Mouse (Mus musculus) heart, adult 2 months (tissue): ENCODE results near the gene Agtrap. TPM values are rescaled to one million over a fixed set of nuclear protein-coding genes. Genes with fewer than 3 reads are reported as not detected.
"Not testable (repeated sequence)": the region's sequence is repeated elsewhere in the genome, so short reads cannot be mapped to it uniquely, and the experiment has no call there.

Source experiments
- DNase-seq, 2 experiments: peaks; one replicate each; pipeline ENCODE4 v3.0.0; 2021
- H3K27ac ChIP-seq: fragments of 200-600 bp; 2 replicates; pipeline ENCODE4 v1.8.1; 2022
- H3K27me3 ChIP-seq: fragments of 200-500 bp; 2 replicates; pipeline ENCODE4 v1.6.1; 2012; ENCODE audit warnings: mild to moderate bottlenecking, low read length, inconsistent platforms, mixed read lengths; ENCODE audit not compliant: control insufficient read depth, insufficient read depth
- H3K36me3 ChIP-seq: fragments of 200-500 bp; 2 replicates; pipeline ENCODE4 v1.6.1; 2012; ENCODE audit warnings: low read length, inconsistent platforms; ENCODE audit not compliant: control insufficient read depth, insufficient read depth
- H3K4me1 ChIP-seq: fragments of 200-500 bp; 2 replicates; pipeline ENCODE4 v1.6.1; 2011; ENCODE audit warnings: low read length; ENCODE audit not compliant: control insufficient read depth, insufficient read depth
- H3K4me3 ChIP-seq: fragments of 200-600 bp; 2 replicates; pipeline ENCODE4 v1.8.1; 2022
- H3K79me2 ChIP-seq: fragments of 200-500 bp; replicated peaks from 2 replicates; pipeline ENCODE4 v1.6.1; 2012; ENCODE audit warnings: mild to moderate bottlenecking, inconsistent platforms, low read length, moderate library complexity, mixed read lengths; ENCODE audit not compliant: control insufficient read depth, insufficient read depth
- H3K9ac ChIP-seq: fragments of 200-500 bp; 2 replicates; pipeline ENCODE4 v1.6.1; 2012; ENCODE audit warnings: low read depth, mild to moderate bottlenecking, control low read depth, inconsistent platforms, low read length, mixed read lengths
- CTCF ChIP-seq: fragments of 200-600 bp; IDR thresholded peaks from 2 replicates; pipeline ENCODE4 v1.8.1; 2022; ENCODE audit warnings: antibody characterized with exemption, mild to moderate bottlenecking, moderate library complexity
- EP300 ChIP-seq: fragments of 200-500 bp; IDR thresholded peaks from 2 replicates; pipeline ENCODE4 v1.6.1; 2011; ENCODE audit warnings: low read depth, low read length, control low read depth; ENCODE audit not compliant: insufficient read depth
- POLR2A ChIP-seq: fragments of 200-500 bp; IDR thresholded peaks from 2 replicates; pipeline ENCODE4 v1.6.1; 2011; ENCODE audit warnings: mild to moderate bottlenecking, low read depth, low read length, control low read depth; ENCODE audit not compliant: insufficient read depth
- WGBS: fragments of 180-500 bp; shearing (Covaris S2); methylation state at CpG from one replicate; pipeline ENCODE4 v1.1.7; 2018; 5-methylcytosine and 5-hydroxymethylcytosine counted together
- intact Hi-C: fragments of 180-260 bp; cut with DNase I; formaldehyde crosslinking; loops from one replicate; pipeline ENCODE4 v1.15.1; 2025
- polyA plus RNA-seq: library from polyadenylated mRNA; depleted of rRNA; stranded (reverse); fragments of >200 nt; gene quantifications from 2 replicates; pipeline ENCODE4 v1.2.3, GENCODE M21; 2012
- total RNA-seq, 2 experiments: library from RNA; stranded (reverse); gene quantifications; 2 replicates each; pipeline ENCODE4 v1.2.3; 2021

Gene Agtrap
- total and polyA plus RNA-seq, 3 experiments, result 38.3 to 47.1 (median 40.2) TPM

- H3K27me3 ChIP-seq, intact Hi-C loops, H3K36me3 ChIP-seq, H3K4me1 ChIP-seq, H3K4me3 ChIP-seq, DNase-seq, H3K79me2 ChIP-seq, H3K27ac ChIP-seq, H3K9ac ChIP-seq: not testable (repeated sequence)
- TF ChIP-seq CTCF, result peak; percentile 15; the same call in 1 of the 2 replicates
- WGBS, result 83% methylated on average over 9 of the region's 9 CpGs
Measured at GRCm38 (mm10) chr4:148119578-148119977, 31.7 kb upstream of the Agtrap start.

GRCm38 (mm10) chr4:148117392-148117791 is 29.6 kb upstream of the Agtrap start:
- Histone ChIP-seq H3K9ac (no peak overlapping the region), H3K27me3 (no peaks in the 10 kb centered on the region), H3K4me1 (no peaks in the 10 kb centered on the region), H3K27ac (no peak overlapping the region), H3K79me2 (no peaks in the 10 kb centered on the region), H3K36me3 (no peaks in the 10 kb centered on the region), H3K4me3 (no peak overlapping the region)
- WGBS, result 64% methylated on average over 4 of the region's 4 CpGs
- no peak for TF ChIP-seq EP300
- peak; percentile 41 for TF ChIP-seq CTCF
- intact Hi-C loops, result no loop called here
- no peak for DNase-seq

GRCm38 (mm10) chr4:148116657-148117056 is 28.8 kb upstream of the Agtrap start:
- no peak overlapping the region for H3K9ac ChIP-seq
- intact Hi-C loops, result no loop called here
- no peaks in the 10 kb centered on the region for H3K27me3 ChIP-seq
- TF ChIP-seq EP300, result no peak
- peak; percentile 36 for TF ChIP-seq CTCF
- no peak for TF ChIP-seq POLR2A
- no peak for DNase-seq
- H3K79me2 ChIP-seq, result no peaks in the 10 kb centered on the region
- H3K4me1 ChIP-seq, result no peaks in the 10 kb centered on the region
- H3K27ac ChIP-seq, result no peak overlapping the region
- no peak overlapping the region for H3K4me3 ChIP-seq
- 78% methylated on average over 4 of the region's 4 CpGs for WGBS
- H3K36me3 ChIP-seq, result no peaks in the 10 kb centered on the region

GRCm38 (mm10) chr4:148115467-148115866 is 27.6 kb upstream of the Agtrap start:
- H3K9ac ChIP-seq, result no peak overlapping the region
- peak; percentile 24 to 35 for DNase-seq
- no peaks in the 10 kb centered on the region for H3K36me3 ChIP-seq
- H3K4me3 ChIP-seq, result no peak overlapping the region
- no peaks in the 10 kb centered on the region for H3K4me1 ChIP-seq
- intact Hi-C loops, result loop anchor here (2.0 kb wide), 1 partner anchor 313 kb away; no protein-coding TSS in a partner anchor
- H3K27ac ChIP-seq, result no peak overlapping the region
- 5% methylated on average over 15 of the region's 15 CpGs for WGBS
- TF ChIP-seq EP300 (no peak), CTCF (peak; percentile 64)
- no peaks in the 10 kb centered on the region for H3K27me3 ChIP-seq
- H3K79me2 ChIP-seq, result no peaks in the 10 kb centered on the region

- no peak overlapping the region for H3K27ac ChIP-seq
- no peak overlapping the region for H3K4me3 ChIP-seq
- DNase-seq, result peak; percentile 77 to 87
- H3K4me1 ChIP-seq, result no peaks in the 10 kb centered on the region
- no peaks in the 10 kb centered on the region for H3K79me2 ChIP-seq
- WGBS, result 4% methylated on average over 15 of the region's 15 CpGs
- TF ChIP-seq EP300, result peak; percentile 91
- TF ChIP-seq CTCF, result peak; percentile 97
- TF ChIP-seq POLR2A, result no peak
- H3K36me3 ChIP-seq, result no peaks in the 10 kb centered on the region
- no peaks in the 10 kb centered on the region for H3K27me3 ChIP-seq
- intact Hi-C loops, result loop anchor here (1.0 to 2.0 kb wide), 2 partner anchors 52 to 314 kb away; no protein-coding TSS in a partner anchor
- H3K9ac ChIP-seq, result no peak overlapping the region
Measured at GRCm38 (mm10) chr4:148114758-148115391, 27.0 kb upstream of the Agtrap start.

- Histone ChIP-seq H3K79me2 (no peaks in the 10 kb centered on the region), H3K4me1 (no peaks in the 10 kb centered on the region), H3K36me3 (no peaks in the 10 kb centered on the region), H3K27me3 (no peaks in the 10 kb centered on the region), H3K4me3 (no peak overlapping the region), H3K27ac (no peak overlapping the region), H3K9ac (no peak overlapping the region)
- TF ChIP-seq EP300 (no peak), CTCF (no peak), POLR2A (no peak)
- 82% methylated on average over 12 of the region's 12 CpGs for WGBS
- DNase-seq, result no peak
- intact Hi-C loops, result no loop called here
Measured at GRCm38 (mm10) chr4:148112519-148112918, 24.7 kb upstream of the Agtrap start.
